Mouse (Mus musculus) telencephalon, adult 2 months (tissue): ENCODE measurements around the gene Unc50.
A peak's percentile ranks its signal among the peaks of the same experiment; 100 is the strongest.

Experiments
- DNase-seq: peaks from one replicate; pipeline ENCODE4 v3.0.0-alpha.2; 2011; ENCODE audit warnings: low read depth, low spot score

Gene Unc50

DNA sequence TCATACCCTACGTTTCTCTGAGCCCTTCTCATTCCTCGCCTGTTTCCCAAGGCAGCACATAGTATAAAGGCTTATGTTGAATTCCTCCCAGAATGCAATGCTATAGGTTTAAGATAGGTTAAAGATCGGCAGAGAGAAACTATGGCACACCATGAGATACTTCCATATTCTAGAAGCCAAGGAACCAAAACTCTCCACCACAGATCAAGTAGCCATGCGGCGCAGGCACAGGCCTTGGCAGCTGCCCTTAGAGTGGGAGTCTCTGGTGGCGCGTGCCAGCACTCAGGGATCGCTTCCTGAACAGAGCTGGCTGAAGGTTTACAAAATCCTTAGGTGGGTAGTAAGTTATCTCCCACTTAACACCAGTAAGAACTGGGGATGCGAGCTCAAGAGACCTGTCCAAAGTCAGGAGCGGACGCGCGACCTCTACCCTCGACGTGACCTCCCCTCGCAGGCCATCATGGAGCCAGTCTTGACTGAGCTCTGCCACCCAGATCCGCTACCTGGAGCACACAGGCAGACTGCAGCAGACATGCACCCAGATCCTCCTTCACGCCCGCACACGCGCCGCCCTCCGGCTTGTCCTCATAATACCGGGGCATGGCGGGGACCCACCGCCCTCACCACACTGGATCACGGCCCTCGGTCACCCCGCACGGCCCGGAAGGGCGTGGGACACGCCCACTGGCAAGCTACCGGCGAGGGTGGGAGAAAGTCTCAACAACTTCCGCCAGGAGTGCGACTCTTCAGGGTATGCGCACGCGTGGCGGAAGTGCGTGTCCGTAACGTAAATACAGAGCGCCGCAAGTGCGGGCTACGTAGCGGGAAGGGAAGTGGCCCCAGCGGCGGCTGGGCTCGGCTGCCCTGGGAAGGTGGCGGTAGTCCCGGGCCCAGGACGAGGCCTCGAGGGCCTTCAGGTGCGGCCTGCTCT, at the start of gene Unc50, which contains the start of gene Coa5:
TSS of gene Unc50 (plus strand) at position 774 of the 931 bp plus-strand sequence.
TSS of gene Coa5 (minus strand) at position 738 of the 931 bp plus-strand sequence.
- peak; percentile 97 for DNase-seq

DNA sequence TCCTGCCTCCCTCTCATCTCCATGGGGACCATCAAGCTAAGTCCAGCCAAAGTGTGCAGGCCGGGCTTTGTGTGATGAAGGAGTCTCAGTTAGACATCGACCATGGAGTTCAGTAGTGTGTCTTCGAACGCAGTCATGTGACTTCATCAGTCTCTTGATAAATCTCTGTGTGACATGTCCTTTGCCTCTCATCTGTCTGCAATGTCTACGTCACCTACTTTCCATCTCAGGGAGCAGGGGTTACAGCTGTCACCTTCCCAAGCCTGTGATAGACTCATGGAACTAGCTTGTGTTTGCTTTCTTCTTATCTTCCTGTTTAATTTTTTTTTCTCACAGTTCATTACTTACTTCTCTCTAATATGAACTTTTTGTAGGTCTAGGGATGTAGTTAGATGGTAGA, 49.0 kb upstream of the Unc50 start:
- no peak for DNase-seq

DNA sequence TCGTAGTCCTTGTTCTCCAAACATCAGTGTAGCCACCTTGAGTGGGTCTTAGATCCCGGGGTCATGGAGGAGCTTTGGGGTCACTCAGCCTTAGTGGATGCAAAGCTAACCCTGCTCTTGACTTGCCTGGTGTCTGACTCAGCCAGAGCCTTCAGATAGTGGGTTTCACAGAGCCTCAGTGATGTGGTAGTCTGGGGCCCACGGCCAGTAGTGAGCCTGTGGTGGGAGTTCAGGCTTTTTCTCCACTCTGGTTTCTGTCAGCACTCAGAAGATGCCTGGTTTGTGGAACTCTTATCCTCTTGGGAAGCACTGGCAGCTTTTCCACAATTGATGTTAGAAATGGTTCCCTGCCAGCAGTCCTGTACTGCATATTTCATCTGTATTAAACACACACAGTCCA, 45.6 kb upstream of the Unc50 start:
- DNase-seq = no peak

DNA sequence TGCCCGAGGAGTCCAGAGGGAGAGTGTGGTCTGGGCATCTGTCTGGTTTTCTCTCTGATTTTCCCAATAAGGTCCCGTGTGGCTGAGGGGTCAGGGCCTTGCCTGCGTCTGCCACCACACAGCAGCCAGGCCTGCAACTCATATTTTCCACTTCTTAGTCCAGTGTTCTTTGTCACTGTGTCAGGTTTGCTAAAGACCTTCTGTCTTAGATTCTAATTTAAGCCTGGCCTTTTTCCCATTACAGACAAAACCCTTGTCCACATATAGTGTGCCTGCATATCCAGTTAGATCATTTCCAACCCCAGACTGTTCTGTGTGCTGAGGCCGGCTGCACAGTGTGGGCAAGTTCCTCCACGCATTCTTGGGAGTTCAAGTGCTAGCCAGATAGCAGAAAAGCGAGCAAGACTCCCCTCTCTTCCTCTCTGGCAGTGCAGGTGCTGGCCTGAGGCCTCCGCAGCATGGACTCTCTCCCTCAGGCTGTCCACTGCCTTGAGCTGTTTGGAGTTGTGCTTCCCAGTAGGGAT, 43.4 kb upstream of the Unc50 start:
- no peak for DNase-seq

DNA sequence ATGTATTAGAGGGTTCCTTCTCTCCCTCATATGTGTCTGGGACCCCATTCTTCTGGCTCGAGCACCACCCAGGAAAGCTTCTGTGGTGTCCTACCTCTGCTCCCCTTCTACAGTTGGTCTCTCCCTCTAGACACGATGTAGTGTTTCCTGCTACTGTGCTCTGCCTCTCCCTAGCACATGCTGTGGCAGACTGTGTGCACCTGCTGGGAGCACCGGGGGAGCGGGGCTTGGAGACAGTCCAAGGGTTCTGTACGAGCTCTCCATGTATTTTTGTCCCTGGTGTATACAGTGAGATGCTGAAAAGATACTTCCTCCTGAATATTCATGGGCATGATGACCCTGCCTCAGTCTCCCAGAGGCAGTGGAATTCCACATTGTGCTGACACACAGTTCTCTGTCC, 36.8 kb upstream of the Unc50 start:
- no peak for DNase-seq

DNA sequence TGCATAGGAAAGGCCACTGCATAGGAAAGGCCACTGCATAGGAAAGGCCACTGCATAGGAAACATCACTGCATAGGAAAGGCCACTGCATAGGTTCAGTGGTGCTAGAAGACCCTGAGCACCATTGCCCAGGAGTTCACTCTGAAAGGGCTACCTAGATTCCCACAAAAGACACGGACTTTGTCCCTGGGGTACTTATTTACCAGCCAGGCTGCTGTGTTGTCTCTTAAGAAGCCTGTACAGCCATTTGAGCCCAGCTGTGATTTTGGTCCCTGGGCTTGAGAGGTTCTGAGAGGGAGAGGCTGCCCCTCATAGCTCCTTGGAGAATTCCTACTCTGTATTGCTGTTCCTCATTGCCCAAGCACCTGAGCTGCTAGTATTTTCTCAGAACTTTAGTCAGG, 33.5 kb upstream of the Unc50 start:
- DNase-seq = no peak

DNA sequence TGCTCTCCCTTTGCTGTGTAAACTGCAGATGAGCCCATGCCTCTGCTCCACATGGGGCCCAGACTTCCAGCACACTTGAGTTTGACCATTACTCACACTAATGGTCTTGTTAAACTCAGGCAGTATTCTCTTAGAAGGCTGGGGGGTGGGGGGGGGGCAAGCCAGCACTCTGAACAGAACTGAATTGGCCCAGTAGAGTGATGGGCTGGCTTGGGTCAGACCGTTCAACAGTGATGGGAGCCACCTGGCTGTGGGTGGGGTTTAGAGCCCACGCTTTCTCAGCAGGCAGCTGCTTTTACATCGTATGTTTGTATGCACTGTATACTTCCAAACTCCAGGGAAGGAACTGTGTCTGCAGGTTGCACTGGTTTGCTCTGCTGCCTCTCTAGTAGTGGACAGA, 31.0 kb upstream of the Unc50 start:
- no peak for DNase-seq

DNA sequence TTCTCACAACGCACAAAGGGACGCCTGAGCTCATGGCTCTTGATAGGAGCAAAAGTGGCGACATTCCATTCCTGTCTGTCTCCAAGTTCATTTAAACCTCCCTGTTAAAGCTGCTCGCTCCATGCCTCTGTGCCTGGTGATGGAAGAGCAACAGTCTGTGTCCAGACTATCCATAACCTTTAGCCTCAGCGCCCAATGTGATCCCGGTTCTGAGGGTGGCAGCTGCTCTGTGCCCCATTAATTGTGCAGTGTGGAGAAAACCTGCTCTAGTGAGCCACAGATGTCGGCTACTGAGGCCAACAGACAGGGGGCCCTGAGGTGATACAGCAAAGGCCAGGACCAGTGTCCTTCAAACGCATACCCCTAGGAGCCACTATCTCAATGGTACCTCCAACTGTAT, 30.2 kb upstream of the Unc50 start:
- DNase-seq = no peak

DNA sequence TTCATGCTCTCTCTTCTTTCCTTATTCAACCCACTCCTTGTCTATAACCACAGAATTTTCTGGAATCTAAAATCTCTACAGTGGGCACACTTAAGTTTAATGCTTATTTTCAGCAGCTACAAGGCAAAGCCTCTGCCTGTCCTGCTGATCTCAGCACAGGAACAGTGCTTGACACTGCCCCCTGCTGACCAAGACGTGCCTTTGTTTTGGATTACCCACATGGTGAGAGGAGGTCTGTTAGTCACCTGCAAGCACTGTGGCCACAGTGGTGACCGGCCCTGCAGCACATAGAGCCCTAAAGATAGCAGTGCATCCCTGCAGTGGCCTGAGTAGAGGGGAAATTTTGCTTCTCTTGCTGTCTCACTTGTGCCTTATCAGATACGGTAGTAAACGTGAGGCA, 28.3 kb upstream of the Unc50 start:
- peak; percentile 29 for DNase-seq

DNA sequence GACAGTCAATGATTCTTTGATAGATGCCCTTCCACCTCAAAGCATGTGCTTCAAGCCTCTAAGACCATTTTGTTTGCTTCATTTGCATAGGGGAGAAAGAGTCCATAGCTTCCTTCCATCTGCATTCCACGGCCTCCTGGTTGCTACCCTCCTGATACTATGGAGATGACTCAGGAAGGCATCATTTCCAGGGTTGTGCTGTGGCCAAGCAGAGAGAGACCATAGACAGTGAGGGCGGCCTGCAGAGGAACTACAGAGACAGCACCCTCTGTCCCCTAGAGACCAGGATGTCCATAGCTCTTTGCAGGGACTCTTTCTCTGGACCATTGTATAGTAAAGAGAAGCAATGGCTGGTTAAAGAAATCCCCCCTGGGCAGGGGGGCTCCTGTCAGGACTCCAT, 24.8 kb upstream of the Unc50 start:
- DNase-seq = no peak

DNA sequence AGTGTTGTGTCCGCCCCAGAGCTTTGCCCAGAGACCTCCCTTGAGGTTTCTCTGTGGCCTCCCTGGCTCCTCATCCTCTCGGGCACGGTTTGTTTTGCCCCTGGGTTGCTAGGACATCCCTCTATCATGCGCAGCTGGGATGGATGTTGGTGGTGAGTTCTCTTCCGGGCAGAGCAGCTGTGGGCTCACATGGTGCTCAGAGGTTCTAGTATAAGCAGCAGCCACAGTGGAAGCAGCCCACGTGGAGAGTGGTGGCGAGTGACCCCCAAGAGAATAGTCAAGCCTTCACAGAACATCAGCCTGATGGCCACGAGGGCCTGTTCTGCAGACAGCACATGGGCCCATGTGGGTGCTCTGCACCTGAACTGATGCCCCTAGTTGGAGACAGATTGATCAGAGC, 22.7 kb upstream of the Unc50 start:
- DNase-seq = no peak

DNA sequence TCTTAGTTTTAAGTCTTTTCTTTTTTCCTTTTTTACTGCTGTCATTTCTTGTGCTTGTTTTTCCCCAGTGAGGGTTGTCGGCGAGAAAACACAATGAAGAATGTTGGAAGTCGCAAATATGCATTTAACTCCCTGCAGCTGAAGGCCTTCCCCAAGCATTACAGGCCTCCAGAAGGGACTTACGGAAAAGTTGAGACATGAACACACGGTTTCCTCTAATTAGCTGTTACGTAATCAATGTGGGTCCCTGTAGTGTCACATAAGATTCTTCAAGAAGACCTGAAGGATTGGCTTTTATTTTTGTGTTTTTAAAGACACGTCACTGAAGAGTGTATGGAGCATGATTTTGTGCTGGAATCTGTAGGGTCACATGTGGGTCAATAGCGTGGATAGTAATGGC, 21.9 kb upstream of the Unc50 start:
- no peak for DNase-seq

DNA sequence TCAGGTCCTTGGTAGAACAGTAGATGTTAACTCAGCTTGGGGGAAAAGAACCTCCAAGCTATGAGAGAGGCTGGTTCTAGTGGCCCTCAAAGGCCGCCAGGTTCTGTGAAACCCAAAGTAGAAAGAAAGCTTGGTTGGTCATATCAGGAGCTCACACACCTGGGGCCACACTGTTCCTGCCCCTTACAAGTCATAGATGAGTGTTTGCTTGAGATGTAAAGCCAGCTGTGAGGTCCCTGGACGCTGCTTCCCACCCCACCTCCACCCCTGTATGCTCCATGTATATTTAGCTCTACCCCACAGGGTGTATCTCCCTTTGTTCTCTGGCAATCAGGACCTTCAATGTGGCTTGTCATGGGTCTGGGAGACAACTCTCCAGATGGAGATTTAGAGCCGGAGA, 21.3 kb upstream of the Unc50 start:
- no peak for DNase-seq

DNA sequence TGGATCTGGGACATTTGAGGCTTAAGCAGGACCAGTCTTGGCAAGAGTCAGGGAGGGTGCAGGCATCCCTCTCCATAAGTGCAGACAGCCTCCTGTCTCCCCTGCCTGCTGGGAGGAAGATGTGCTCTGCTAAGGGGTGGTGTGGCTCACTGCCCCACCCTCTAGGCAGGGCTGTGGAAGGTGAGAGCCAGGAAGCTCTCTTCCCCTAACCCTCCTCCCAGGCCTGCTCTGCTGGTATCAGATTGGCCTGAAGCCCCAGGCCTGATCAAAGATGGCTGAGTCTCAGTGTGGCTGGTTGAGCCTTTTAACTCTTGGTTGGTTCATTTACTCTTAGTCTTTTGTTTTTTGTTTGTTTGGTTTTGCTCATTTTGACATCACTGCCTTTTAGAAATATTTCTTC, 20.3 kb upstream of the Unc50 start:
- DNase-seq = no peak

DNA sequence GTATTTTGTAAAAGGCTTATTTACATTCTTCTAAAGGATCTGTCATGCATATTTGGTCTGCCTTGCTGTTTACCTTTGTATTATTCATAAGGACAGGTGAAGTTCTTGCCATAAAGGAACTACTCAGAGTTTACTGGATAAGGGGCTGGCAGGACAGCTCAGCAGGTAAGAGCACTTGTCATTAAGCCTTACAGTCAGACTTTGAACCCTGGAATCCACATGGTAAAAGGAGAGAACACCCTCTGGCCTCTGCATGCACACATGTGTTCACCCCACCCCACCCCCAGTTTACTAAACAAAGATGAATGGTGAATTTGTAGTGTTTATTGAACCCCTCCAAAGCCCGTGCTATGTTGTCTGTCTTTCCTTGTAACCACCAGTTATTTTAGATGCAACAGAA, 14.5 kb upstream of the Unc50 start:
- no peak for DNase-seq

DNA sequence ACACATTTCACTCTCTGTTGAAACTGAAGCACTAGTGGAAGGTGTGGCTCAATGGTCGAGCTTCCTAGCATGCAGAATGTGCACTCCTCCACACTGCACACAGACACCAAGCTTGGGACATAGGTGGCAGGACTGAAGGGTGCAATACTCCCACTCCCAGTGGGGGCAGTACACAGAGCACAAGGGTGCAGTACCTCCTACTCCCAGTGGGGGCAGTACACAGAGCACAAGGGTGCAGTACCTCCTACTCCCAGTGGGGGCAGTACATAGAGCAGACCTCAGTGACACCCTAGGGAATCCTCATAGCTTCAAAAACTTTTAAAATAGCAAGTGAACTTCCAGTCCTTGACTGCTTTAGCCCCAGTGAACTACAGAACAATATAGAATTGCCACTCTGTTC, 10.5 kb upstream of the Unc50 start:
- DNase-seq = no peak

DNA sequence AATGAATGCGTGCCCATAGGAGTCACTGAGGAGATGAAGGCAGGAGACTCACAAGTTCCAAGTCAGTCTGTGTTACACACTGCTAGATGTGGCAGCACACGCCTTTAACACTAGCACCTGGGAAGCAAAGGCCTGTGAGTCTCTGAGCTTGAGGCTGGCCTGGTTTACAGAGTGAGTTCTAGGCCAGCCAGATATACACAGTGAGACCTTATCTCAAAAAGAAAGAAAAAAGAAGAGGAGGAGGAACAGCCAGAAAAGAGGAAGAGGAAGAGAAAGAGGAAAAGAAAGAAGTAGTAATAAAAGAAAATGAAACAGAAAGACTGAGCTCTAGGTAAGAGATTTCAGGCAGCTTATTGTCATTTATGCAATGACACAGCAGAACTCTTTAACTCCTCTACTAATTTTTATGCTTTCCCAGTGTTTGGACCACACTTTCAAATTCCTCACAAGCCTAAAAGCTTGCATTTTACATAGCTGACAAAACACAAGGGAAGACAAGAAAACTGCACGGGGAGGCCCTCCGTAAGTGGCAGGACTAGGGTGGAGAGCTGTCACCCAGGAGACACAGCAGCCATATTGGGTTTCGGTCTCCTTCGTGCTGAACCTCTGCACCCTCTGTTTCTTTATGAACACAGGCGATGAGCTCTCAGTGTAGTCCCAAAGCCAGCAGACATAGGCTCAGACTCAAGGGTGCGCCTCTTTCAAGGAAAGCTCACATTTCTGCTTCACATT, 2.6 kb upstream of the Unc50 start:
- DNase-seq = no peak

DNA sequence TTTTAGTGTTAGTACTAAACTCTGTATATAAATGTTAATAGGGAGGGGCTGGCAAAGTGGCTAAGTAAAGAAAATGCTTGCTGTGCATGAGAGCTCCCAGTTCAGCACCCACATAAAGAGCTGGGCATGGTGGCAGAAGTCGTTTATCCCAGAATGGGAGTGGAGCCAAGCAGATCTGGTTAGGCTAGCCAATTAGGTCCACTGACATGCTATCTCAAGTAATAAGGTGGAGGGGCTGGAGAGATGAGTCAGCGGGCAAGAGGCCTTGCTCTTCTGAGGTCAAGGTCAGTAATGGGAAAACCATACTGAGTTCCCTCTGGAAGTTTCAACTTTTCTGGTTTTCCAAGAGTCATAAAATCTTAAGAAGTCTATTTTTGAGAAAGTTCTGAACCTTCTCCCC, 1.0 kb upstream of the Unc50 start:
- no peak for DNase-seq

DNA sequence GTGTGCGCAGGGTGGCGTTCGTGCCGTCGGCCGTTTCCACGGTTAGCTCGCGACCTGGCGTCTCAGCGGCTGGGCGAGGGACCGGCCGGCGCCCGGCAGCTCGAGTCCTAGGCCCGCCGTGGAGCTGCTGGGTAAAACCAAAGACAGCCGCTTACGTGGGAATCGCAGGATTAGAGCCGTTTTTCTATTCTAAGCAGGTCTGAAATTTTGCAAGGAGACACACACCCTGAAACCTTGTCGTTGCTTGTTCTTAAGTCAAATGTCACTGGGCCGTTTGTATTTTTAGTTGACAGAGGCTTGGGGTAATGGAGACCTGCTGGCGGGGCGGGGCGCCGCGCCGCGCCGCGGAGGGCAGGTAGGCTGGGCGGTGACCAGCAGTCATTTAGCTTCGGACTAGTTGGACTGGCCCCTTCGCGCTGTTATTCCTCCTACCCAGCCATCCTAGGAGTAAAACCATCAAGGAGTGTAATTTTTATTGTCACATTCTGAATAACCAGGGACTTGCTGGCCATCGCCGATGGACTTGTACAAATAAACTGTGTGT, 430 bp downstream of the Unc50 start:
- no peak for DNase-seq

DNA sequence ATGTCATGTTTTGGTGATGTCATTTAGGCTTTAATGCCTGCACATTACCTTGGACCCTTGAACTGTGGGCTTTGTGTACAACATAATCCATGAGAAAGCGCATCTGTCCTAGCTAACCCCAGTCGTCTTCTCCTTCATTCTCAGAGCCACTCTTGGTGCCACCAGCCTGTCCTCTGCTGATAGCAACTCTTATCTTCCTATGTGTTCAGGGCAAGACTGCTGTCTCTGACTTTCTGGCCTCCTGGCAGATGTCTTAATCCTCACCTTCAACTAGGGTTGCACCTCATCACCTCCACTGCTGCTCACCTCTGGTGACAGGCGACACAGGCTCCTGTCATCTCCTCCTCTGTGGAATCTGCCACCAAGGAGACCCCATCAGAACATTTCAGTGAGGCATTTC, 6.5 kb downstream of the Unc50 start:
- DNase-seq = no peak

DNA sequence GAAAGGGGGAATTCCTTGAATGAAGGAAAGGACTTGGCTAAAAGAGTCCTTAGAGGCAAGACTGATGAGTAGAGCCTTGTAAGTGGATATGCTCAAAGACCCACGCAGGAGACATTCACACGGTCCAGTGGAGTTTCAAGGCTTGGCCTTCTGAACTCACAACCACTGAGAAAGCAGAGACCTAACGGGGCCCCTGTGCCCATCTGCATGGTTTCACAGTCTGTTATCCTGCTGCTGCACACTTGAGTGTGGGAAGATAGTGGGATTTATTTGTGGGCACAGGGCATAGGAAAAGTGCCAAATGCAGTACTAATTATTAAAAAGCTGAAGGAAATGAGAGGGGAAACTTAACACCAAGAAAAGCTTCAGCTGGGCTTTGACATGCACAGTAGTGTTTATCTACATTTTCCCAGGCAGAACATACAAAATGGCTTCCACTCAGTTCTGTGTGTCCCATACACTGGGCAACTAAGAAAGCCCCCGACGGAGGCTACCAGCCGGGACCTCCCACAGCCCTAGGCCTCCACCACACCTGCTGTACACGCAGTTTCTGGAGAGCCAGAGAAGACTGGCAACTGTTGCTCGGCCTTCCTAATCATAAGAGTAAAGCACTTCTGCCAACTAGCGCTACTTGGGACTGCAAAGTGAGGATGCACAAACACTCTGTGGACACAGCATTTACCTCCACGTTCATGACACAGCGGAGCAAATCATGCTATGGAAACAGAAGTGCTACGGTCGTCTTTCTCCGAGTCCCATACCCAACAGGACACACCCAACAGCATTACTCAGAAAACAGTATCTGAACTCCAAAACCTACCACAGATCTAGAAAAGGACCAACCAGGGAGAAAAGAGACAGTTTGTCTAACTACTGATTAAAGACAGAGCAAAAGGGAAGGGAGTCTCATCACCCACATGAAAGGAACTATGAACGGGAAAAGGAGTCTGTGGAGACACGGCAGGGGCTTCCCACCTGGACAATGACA, 13.2 kb downstream of the Unc50 start:
- no peak for DNase-seq
